Mouse (Mus musculus) embryonic fibroblast, embryonic 13.5 days (primary cell): ENCODE data around the gene Chst11.

Experiments
- CTCF ChIP-seq: IDR thresholded peaks from 2 replicates; pipeline ENCODE4 v1.5.1; 2011; ENCODE audit warnings: mild to moderate bottlenecking, control low read depth, low read length, moderate library complexity, borderline replicate concordance; ENCODE audit not compliant: insufficient read depth
- POLR2A ChIP-seq: IDR thresholded peaks from 2 replicates; pipeline ENCODE4 v1.6.1; 2011; ENCODE audit warnings: low read depth, mild to moderate bottlenecking, control low read depth, low read length, moderate library complexity

GRCm38 (mm10) chr10:83129624-83130218, 144.4 kb downstream of the Chst11 start:
- TF ChIP-seq CTCF = no peak
- no peak for TF ChIP-seq POLR2A
